Mouse (Mus musculus) right cerebral cortex, postnatal 10 days (tissue): ENCODE data around the gene C730034F03Rik.
"Not testable (repeated sequence)": the region's sequence is repeated elsewhere in the genome, so short reads cannot be mapped to it uniquely, and the experiment has no call there.

Experiments used
- DNase-seq, 2 experiments: peaks; one replicate each; pipeline ENCODE4 v3.0.0; 2021; ENCODE audit warnings: low spot score in 2 of 2

Gene C730034F03Rik

DNA sequence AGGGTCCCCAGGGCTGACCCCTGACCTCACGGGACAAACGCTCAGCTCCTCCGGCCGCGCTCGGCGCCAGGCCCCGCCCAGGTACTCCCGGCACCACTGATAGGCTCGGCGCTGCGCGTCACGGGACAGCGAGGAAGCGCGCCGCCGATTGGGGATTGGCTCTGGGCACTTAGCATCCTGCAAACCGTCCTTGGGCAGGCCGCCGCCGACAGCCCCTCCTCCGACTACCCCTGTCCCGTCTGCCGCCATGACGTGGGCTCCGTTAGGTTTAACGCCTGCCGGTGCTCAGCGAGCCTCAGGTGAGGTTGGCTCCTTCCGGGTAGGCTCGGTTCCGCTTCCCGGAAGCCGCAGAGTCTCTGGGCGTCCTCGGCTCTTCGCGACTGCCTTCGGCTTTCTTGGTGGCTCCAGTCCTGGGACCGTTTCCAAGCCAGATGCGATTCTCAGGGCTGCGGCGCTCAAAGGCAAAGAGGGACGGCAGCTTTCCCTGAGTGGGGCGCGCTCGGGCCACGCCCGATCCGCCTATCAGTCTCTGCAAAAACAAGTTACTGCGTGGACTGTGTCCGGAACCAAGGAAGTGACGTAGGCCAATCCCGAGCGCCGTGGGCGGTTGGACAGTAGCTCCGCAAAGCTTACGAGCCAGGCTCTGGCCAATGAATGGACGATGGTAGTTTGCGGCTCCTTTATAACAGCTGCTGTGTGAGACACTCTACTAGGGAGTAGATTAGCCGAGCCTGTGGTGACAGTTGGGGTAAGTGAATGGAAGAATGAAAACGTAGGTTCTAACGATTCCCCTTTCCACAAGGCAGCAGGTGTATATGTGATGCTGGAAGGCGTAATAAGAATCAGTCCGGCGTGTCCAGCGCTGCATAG is at the start of gene C730034F03Rik, which contains the start of the genes Gm44502 and Chkb:
C730034F03Rik (plus strand) TSS at position 238 of the 870 bp plus-strand sequence.
Gm44502 (minus strand) TSS at position 345 of the 870 bp plus-strand sequence.
Chkb (minus strand) TSS at position 557 of the 870 bp plus-strand sequence.
- DNase-seq = peak; percentile 96 to 98

- no peak for DNase-seq
Observed at GRCm38 (mm10) chr15:89384617-89385016, 44.8 kb upstream of the C730034F03Rik start, which contains the start of gene Klhdc7b. Klhdc7b (plus strand) TSS chr15:89384917.

- no peak for DNase-seq
Observed at GRCm38 (mm10) chr15:89387127-89387526, 42.3 kb upstream of the C730034F03Rik start.

DNA sequence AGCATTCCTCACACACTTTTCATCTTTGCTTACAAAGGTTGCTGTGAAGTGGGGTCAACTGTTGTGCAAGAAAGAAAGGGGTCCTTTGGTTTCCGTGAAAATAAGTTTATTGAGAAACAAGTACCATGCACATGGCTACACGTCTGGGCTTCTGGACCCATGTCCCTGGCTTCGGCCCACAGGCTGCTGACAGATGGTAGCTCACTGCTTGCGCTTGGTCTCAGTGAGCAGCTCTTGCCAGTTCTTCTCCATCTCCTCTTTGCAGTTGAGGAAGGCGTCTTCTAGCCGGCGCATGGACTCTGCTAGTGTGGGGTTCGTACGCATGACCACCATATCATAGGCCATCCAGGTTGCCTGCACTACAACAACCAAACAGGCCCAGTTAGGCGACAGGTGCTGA is 39.3 kb upstream of the C730034F03Rik start:
- no peak for DNase-seq

DNA sequence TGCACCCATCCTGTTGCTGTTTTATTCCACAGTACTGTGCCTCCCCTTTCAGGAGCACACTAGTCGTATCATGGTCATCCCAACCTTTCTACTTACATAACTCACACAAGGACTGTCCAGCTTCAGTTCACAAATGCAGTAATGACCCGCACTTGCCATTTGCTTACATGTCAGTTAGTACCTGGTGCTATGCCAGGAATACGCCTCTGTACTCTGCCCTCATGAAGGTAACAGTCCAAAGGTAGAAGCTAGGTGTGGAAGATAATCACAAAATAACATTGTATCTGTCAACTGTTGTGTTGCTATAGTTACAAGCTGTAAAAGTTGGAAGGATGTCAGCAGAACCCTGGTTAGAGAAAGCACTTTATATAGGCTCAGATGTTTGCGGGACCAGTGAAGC is 32.5 kb upstream of the C730034F03Rik start:
- no peak for DNase-seq

DNA sequence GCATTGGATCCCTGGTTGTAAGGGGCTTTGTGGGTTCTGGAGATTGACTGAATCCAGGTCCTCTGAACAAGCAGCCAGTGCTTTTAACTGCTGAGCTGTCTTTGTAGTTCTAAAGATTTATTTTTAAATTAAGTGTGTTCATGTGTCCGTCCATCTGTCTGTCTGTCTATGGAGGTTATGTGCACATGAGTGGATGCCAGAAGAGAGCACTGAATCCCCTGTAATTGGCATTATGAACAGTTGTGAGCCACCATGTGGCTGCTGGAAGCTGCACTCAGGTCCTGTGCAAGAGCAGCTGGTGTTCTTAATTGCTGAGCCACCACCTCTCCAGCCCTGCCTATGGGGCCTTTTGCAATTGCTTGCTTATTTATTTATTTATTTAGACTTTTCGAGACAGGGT is 31.2 kb upstream of the C730034F03Rik start:
- DNase-seq = no peak

DNA sequence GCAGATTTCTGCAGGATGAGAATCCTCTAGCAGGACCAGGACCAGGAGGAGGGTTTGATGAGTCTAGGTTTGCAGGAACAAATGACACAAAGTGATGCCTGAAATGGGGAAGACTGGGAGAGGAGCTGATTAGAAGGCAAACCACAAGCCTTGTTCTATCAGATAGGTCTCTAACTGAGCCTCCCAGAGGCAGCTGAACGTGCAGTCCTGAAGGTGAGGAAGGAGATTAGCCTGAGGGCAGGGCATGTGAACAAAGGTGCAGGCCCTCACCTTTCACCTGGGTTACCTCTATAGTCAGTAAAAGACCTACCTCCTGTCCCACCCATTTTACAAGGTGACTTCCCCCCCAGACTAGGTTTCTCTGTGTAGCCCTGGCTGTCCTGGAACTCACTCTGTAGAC is 29.7 kb upstream of the C730034F03Rik start:
- DNase-seq = no peak

GRCm38 (mm10) chr15:89402471-89402870 is 26.9 kb upstream of the C730034F03Rik start:
- no peak for DNase-seq

GRCm38 (mm10) chr15:89404831-89405623 is 24.4 kb upstream of the C730034F03Rik start:
- no peak for DNase-seq

- DNase-seq = no peak
Observed at GRCm38 (mm10) chr15:89406691-89407090, 22.7 kb upstream of the C730034F03Rik start.

GRCm38 (mm10) chr15:89410118-89410517 is 19.3 kb upstream of the C730034F03Rik start, which contains the start of gene Syce3:
Syce3 (minus strand) TSS chr15:89410503.
- no peak for DNase-seq

DNA sequence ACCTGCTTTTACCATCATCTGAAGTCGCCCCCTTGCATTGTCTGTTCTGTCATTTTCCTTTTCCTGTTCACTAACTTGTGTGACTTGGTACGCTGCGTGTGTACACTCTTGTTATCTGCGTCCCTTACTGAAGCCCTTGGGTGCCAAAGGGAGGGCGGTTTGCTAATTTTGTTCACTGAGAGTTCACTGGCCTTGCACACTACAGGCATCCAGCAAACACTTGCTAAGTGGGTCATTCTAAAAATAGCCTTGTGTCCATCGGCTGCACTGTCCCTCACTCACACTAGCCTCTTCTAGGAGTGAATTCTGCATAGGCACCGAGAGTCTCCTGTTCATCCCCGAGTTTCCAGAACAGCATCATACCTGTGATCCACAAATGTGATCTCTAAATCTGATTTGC is 14.1 kb upstream of the C730034F03Rik start:
- DNase-seq = no peak

DNA sequence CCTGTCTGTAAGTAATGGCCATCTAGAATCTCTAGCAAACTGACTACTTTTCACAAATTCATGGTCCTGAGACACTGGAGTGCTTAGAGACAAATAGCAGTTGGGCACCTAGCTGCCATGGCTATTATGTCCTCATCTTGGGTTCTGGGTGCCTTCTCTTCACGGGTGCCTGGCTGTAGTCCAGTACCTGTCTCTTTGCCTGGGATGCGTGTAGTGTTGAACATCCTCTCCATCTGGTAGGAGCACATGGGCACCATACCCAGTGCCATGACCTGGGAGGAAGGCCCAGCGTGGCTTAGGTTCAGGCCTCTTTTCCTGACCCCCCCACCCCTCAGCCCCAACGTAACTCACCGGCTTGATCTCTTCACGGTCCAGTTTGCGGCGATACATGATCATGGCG is 7.5 kb upstream of the C730034F03Rik start:
- DNase-seq = no peak

DNA sequence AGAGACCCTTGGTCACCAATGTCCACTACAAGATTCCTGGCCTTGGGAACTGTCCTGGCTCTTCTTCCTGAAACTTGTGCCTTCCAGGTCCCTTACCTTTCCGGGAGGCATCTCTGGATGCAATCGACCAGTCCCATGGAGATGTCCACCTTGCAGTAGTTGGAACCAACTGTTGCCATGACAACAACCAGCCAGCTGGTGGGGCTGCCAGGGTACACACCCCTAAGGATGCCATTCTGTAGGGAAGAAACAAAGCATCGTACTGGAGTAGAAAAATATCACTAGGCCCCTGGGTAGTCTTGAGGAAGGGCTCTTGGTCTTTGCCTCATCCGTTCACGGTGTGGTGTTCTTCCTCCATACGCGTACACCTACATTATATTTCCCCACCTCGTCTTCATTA is 4.8 kb upstream of the C730034F03Rik start:
- no peak for DNase-seq

GRCm38 (mm10) chr15:89425711-89426121 is 3.7 kb upstream of the C730034F03Rik start, which contains the start of gene Cpt1b:
Cpt1b (minus strand) TSS chr15:89425863.
- no peak for DNase-seq

DNA sequence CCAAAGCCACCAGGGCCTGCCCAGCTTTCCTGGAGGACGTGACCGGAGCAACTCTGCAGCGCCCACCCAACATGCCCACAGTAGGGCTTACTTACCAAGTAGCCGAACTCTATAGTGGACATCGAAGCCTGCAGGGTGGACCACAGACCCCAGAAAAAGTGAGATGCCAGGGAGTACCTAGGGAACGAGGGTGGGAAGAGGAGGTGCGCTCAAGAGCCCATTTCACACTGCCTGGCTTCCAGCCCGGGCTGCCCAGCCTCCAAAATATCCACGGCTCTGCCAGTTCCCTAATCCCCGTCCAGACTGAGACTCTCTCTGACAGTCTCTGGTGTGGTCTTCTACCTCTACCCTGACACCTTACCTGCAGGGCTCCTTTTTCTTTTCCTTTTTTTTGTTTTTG is 2.7 kb upstream of the C730034F03Rik start:
- no peak for DNase-seq

DNA sequence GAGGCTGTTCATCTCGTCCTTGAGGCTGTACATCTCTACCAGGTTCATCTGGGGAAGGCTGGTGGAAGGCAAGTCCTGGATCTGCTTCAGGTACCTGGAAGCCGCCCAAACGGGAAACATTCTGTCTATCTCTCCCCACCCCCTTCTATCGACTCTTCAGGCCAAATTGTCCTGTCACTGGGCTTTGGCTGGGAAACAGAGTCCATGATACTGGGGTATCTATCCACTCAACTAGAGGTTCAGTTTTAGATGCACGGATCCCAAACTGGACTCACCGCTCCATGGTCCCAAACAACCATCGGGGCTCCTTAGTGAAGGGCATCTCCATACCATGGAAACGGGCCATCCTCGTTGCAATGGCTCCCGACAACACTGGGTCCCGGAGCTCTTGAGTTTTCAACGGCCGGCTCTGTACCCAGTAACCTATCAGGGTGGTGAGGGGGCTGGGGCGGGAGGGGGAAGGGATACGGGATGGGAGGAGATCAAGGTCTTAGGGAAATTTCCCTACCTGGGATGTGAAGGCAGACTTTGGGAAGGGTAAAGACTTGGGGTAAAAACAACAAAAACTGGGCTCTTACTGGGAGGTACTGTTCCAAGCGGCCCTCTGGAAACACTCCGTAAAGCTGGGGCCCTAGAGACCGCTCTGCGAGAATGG is 1.1 kb upstream of the C730034F03Rik start:
- no peak for DNase-seq

DNA sequence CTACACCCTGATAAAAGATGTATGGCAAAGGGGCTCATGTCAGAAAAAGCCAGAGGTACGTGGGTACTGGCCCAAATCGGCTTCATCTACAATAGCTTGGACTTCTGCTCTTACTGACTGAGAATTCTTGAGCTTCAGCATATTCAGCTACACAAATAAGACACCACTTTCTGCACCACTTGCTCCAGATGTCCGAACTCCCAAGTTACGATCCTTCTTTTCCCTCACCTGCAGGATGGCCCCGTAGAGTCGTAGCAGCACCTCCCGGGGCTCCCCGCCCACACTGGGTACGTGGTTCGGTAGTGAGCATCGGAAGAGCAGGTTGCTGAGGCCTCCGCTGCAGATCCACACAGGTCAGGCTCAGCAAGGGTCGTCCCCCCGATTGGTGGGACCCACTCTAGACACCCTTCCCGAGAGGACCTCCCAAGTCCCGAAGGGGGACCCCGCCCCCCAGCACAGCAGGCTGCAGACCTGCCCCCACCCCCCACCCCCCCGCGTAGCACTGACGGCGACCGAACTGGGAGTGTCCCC is 503 bp upstream of the C730034F03Rik start:
- no peak for DNase-seq

GRCm38 (mm10) chr15:89430341-89430740 is 952 bp downstream of the C730034F03Rik start:
- DNase-seq = no peak

DNA sequence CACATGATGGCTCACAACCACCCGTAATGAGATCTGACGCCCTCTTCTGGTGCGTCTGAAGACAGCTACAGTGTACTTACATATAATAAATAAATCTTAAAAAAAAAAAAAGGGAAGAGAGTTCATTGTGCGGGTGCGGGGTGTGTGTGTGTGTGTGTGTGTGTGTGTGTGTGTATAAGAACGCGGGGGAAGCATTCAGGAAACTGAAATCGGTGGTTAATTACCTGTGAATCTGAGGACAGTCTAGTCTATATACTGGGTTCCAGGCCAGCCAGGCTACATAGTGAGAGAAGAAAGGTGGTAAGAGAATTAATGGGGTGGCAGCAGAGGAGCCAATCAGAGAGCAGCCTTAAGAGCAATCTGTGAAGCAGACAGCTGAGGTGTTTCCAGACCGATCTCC is 1.4 kb downstream of the C730034F03Rik start:
- DNase-seq = not testable (repeated sequence)

GRCm38 (mm10) chr15:89431271-89431670 is 1.9 kb downstream of the C730034F03Rik start:
- DNase-seq = no peak
